Mouse (Mus musculus): ENCODE data around the gene Lrrk1. TPM values are rescaled to one million over a fixed set of nuclear protein-coding genes. Genes with fewer than 3 reads are reported as not detected.

Lrrk1 gene
- polyA plus RNA-seq, 1 experiment from 2014 or later: 11.9 TPM

GRCm38 (mm10) chr7:66409433-66409832 is 21.3 kb upstream of the Lrrk1 start:
- 84% methylated on average over 5 of the region's 6 CpGs for WGBS
- H3K4me2 ChIP-seq (ENCODE audit: low read depth, low read length): no peak overlapping the region
- no peak overlapping the region for H3K27ac ChIP-seq (replicated peaks; ENCODE audit: low read depth, low read length)
- H3K27me3 ChIP-seq (replicated peaks; ENCODE audit: control insufficient read depth, insufficient read depth, low read length): no peaks in the 10 kb centered on the region
- H3K9ac ChIP-seq (ENCODE audit: low read depth, low read length): no peak overlapping the region
- ATAC-seq (ENCODE audit: low read depth) (no peak), DNase-seq (ENCODE audit: low spot score) (peak; percentile 66)
- no peaks in the 10 kb centered on the region for H3K36me3 ChIP-seq (ENCODE audit: control insufficient read depth, insufficient read depth, low read length)
- no peaks in the 10 kb centered on the region for H3K9me3 ChIP-seq (ENCODE audit: control insufficient read depth, low read length)
- H3K4me1 ChIP-seq (ENCODE audit: control insufficient read depth, insufficient read depth, low read length): peaks cover 18% of the 10 kb centered on the region
- H3K4me3 ChIP-seq (ENCODE audit: low read depth, low read length): no peak overlapping the region

- Histone ChIP-seq H3K9me3 (ENCODE audit: control insufficient read depth, low read length) (no peaks in the 10 kb centered on the region), H3K27me3 (replicated peaks; ENCODE audit: control insufficient read depth, insufficient read depth, low read length) (no peaks in the 10 kb centered on the region), H3K9ac (ENCODE audit: low read depth, low read length) (no peak overlapping the region), H3K4me2 (ENCODE audit: low read depth, low read length) (no peak overlapping the region), H3K4me3 (ENCODE audit: low read depth, low read length) (no peak overlapping the region), H3K4me1 (ENCODE audit: control insufficient read depth, insufficient read depth, low read length) (peaks cover 27% of the 10 kb centered on the region), H3K36me3 (ENCODE audit: control insufficient read depth, insufficient read depth, low read length) (no peaks in the 10 kb centered on the region), H3K27ac (replicated peaks; ENCODE audit: low read depth, low read length) (no peak overlapping the region)
- WGBS: 80% methylated on average over 8 of the region's 8 CpGs
- DNase-seq (ENCODE audit: low spot score) (no peak), ATAC-seq (ENCODE audit: low read depth) (no peak)
These were observed 18.8 kb upstream of the Lrrk1 start for GRCm38 (mm10) chr7:66406971-66407370.

GRCm38 (mm10) chr7:66405951-66406721 is 18.0 kb upstream of the Lrrk1 start:
- Histone ChIP-seq H3K36me3 (ENCODE audit: control insufficient read depth, insufficient read depth, low read length) (no peaks in the 10 kb centered on the region), H3K4me3 (ENCODE audit: low read depth, low read length) (no peak overlapping the region), H3K4me1 (ENCODE audit: control insufficient read depth, insufficient read depth, low read length) (peaks cover 27% of the 10 kb centered on the region), H3K9me3 (ENCODE audit: control insufficient read depth, low read length) (no peaks in the 10 kb centered on the region), H3K9ac (ENCODE audit: low read depth, low read length) (no peak overlapping the region), H3K27ac (replicated peaks; ENCODE audit: low read depth, low read length) (no peak overlapping the region), H3K27me3 (replicated peaks; ENCODE audit: control insufficient read depth, insufficient read depth, low read length) (no peaks in the 10 kb centered on the region), H3K4me2 (ENCODE audit: low read depth, low read length) (no peak overlapping the region)
- 41% methylated on average over 13 of the region's 13 CpGs for WGBS
- ATAC-seq (ENCODE audit: low read depth): no peak
- no peak for DNase-seq (ENCODE audit: low spot score)

- H3K4me2 ChIP-seq (ENCODE audit: low read depth, low read length): no peak overlapping the region
- peaks cover 27% of the 10 kb centered on the region for H3K4me1 ChIP-seq (ENCODE audit: control insufficient read depth, insufficient read depth, low read length)
- H3K4me3 ChIP-seq (ENCODE audit: low read depth, low read length): no peak overlapping the region
- ATAC-seq (ENCODE audit: low read depth) (no peak), DNase-seq (ENCODE audit: low spot score) (no peak)
- no peaks in the 10 kb centered on the region for H3K9me3 ChIP-seq (ENCODE audit: control insufficient read depth, low read length)
- no peak overlapping the region for H3K9ac ChIP-seq (ENCODE audit: low read depth, low read length)
- no peaks in the 10 kb centered on the region for H3K36me3 ChIP-seq (ENCODE audit: control insufficient read depth, insufficient read depth, low read length)
- H3K27me3 ChIP-seq (replicated peaks; ENCODE audit: control insufficient read depth, insufficient read depth, low read length): no peaks in the 10 kb centered on the region
- 57% methylated on average over 11 of the region's 11 CpGs for WGBS
- H3K27ac ChIP-seq (replicated peaks; ENCODE audit: low read depth, low read length): no peak overlapping the region
These were observed 17.4 kb upstream of the Lrrk1 start for GRCm38 (mm10) chr7:66405541-66405940.

GRCm38 (mm10) chr7:66404802-66405201 is 16.7 kb upstream of the Lrrk1 start:
- Histone ChIP-seq H3K9ac (ENCODE audit: low read depth, low read length) (no peak overlapping the region), H3K4me2 (ENCODE audit: low read depth, low read length) (no peak overlapping the region), H3K9me3 (ENCODE audit: control insufficient read depth, low read length) (no peaks in the 10 kb centered on the region), H3K4me3 (ENCODE audit: low read depth, low read length) (no peak overlapping the region), H3K4me1 (ENCODE audit: control insufficient read depth, insufficient read depth, low read length) (peaks cover 27% of the 10 kb centered on the region), H3K27me3 (replicated peaks; ENCODE audit: control insufficient read depth, insufficient read depth, low read length) (no peaks in the 10 kb centered on the region), H3K36me3 (ENCODE audit: control insufficient read depth, insufficient read depth, low read length) (no peaks in the 10 kb centered on the region), H3K27ac (replicated peaks; ENCODE audit: low read depth, low read length) (no peak overlapping the region)
- no peak for DNase-seq (ENCODE audit: low spot score)
- no peak for ATAC-seq (ENCODE audit: low read depth)
- WGBS: 68% methylated on average over 4 of the region's 4 CpGs

GRCm38 (mm10) chr7:66404141-66404540 is 16.0 kb upstream of the Lrrk1 start:
- Histone ChIP-seq H3K9ac (ENCODE audit: low read depth, low read length) (no peak overlapping the region), H3K9me3 (ENCODE audit: control insufficient read depth, low read length) (no peaks in the 10 kb centered on the region), H3K27me3 (replicated peaks; ENCODE audit: control insufficient read depth, insufficient read depth, low read length) (no peaks in the 10 kb centered on the region), H3K27ac (replicated peaks; ENCODE audit: low read depth, low read length) (0 out of 2 replicates have a peak overlapping the region, but pooled peaks have one; percentile 6), H3K36me3 (ENCODE audit: control insufficient read depth, insufficient read depth, low read length) (no peaks in the 10 kb centered on the region), H3K4me2 (ENCODE audit: low read depth, low read length) (no peak overlapping the region), H3K4me1 (ENCODE audit: control insufficient read depth, insufficient read depth, low read length) (peaks cover 27% of the 10 kb centered on the region), H3K4me3 (ENCODE audit: low read depth, low read length) (no peak overlapping the region)
- WGBS: 44% methylated on average over 10 of the region's 10 CpGs
- peak; percentile 47 for DNase-seq (ENCODE audit: low spot score)
- ATAC-seq (ENCODE audit: low read depth): peak; percentile 41

GRCm38 (mm10) chr7:66402876-66403275 is 14.7 kb upstream of the Lrrk1 start:
- ATAC-seq (ENCODE audit: low read depth) (no peak), DNase-seq (ENCODE audit: low spot score) (no peak)
- WGBS: 85% methylated on average over 5 of the region's 5 CpGs
- no peak overlapping the region for H3K4me2 ChIP-seq (ENCODE audit: low read depth, low read length)
- H3K4me1 ChIP-seq (ENCODE audit: control insufficient read depth, insufficient read depth, low read length): peaks cover 27% of the 10 kb centered on the region
- no peaks in the 10 kb centered on the region for H3K27me3 ChIP-seq (replicated peaks; ENCODE audit: control insufficient read depth, insufficient read depth, low read length)
- no peak overlapping the region for H3K4me3 ChIP-seq (ENCODE audit: low read depth, low read length)
- H3K27ac ChIP-seq (replicated peaks; ENCODE audit: low read depth, low read length): no peak overlapping the region
- H3K9me3 ChIP-seq (ENCODE audit: control insufficient read depth, low read length): no peaks in the 10 kb centered on the region
- H3K36me3 ChIP-seq (ENCODE audit: control insufficient read depth, insufficient read depth, low read length): no peaks in the 10 kb centered on the region
- H3K9ac ChIP-seq (ENCODE audit: low read depth, low read length): no peak overlapping the region

GRCm38 (mm10) chr7:66401605-66402004 is 13.5 kb upstream of the Lrrk1 start:
- ATAC-seq (ENCODE audit: low read depth): no peak
- WGBS: 59% methylated on average over 8 of the region's 8 CpGs

GRCm38 (mm10) chr7:66397288-66397687 is 9.1 kb upstream of the Lrrk1 start:
- Histone ChIP-seq H3K36me3 (ENCODE audit: control insufficient read depth, insufficient read depth, low read length) (no peaks in the 10 kb centered on the region), H3K27me3 (replicated peaks; ENCODE audit: control insufficient read depth, insufficient read depth, low read length) (no peaks in the 10 kb centered on the region), H3K4me2 (ENCODE audit: low read depth, low read length) (no peak overlapping the region), H3K4me3 (ENCODE audit: low read depth, low read length) (no peak overlapping the region), H3K9me3 (ENCODE audit: control insufficient read depth, low read length) (no peaks in the 10 kb centered on the region), H3K4me1 (ENCODE audit: control insufficient read depth, insufficient read depth, low read length) (no peaks in the 10 kb centered on the region; the same call in 1 of the 2 replicates), H3K9ac (ENCODE audit: low read depth, low read length) (no peak overlapping the region), H3K27ac (replicated peaks; ENCODE audit: low read depth, low read length) (no peak overlapping the region)
- DNase-seq (ENCODE audit: low spot score) (no peak), ATAC-seq (ENCODE audit: low read depth) (no peak)
- WGBS: 61% methylated on average over 3 of the region's 3 CpGs

More at GRCm38 (mm10) chr7:66401605-66402004, 13.5 kb upstream of the Lrrk1 start:
- Histone ChIP-seq H3K4me3 (ENCODE audit: low read depth, low read length) (no peak overlapping the region), H3K27ac (replicated peaks; ENCODE audit: low read depth, low read length) (no peak overlapping the region), H3K9ac (ENCODE audit: low read depth, low read length) (no peak overlapping the region; the same call in 1 of the 2 replicates), H3K9me3 (ENCODE audit: control insufficient read depth, low read length) (no peaks in the 10 kb centered on the region), H3K27me3 (replicated peaks; ENCODE audit: control insufficient read depth, insufficient read depth, low read length) (no peaks in the 10 kb centered on the region), H3K36me3 (ENCODE audit: control insufficient read depth, insufficient read depth, low read length) (no peaks in the 10 kb centered on the region), H3K4me2 (ENCODE audit: low read depth, low read length) (no peak overlapping the region), H3K4me1 (ENCODE audit: control insufficient read depth, insufficient read depth, low read length) (peaks cover 27% of the 10 kb centered on the region)
- no peak for DNase-seq (ENCODE audit: low spot score)

Measured in embryonic facial prominence, embryonic 14.5 days (tissue).